Comparison of ENCODE assay signal across 27 mouse cellular contexts in genomic region chr9:119570652-119571051, GRCm38 (mm10). TPM values are rescaled to one million over a fixed set of nuclear protein-coding genes. Genes with fewer than 3 reads are reported as not detected.
DNase-seq lines count a peak whose midpoint lies in the region; ATAC-seq and TF ChIP-seq lines count a peak whose summit lies in the region.
"Had no signal": no experiment of that assay in that cellular context is flagged by ENCODE, and none has a peak within 500 bp of the region (broad histone marks: within the 10 kb centered on the region; RNA-seq: fewer than 3 reads in every experiment).

No protein-coding gene starts in this region.

- peak; percentile 61 to 70 for DNase-seq in cerebellum, postnatal 14 days
- no peak for DNase-seq in cerebellum, adult 11-12 months
- DNase-seq in gastrocnemius, adult 2 months: peak; percentile 58
- DNase-seq in gastrocnemius, postnatal 10 days: no peak
- DNase-seq in heart, postnatal 10 days: peak; percentile 55 to 63
- DNase-seq in heart, postnatal 4 days: no peak
- DNase-seq in midbrain, postnatal 0 days (ENCODE audit: low spot score): peak; percentile 70
- DNase-seq: adrenal gland, postnatal 36 days; cerebellum, adult 9-11 months; kidney, adult 8-10 months; kidney, postnatal 10 days; liver; lung, postnatal 4 days; right cerebral cortex, adult 18-20 months; right cerebral cortex, postnatal 4 days; thymus, postnatal 14 days had no signal

- H3K27ac ChIP-seq in gastrocnemius, adult 2 months: no peak overlapping the region
- H3K27ac ChIP-seq in midbrain, postnatal 0 days (ENCODE audit: low read depth, low read length): no peak overlapping the region
- no peak overlapping the region for H3K27ac ChIP-seq in midbrain, embryonic 16.5 days (ENCODE audit: low read length)
- H3K27ac ChIP-seq: embryonic facial prominence, embryonic 12.5 days; heart, embryonic 13.5 days; hindbrain, embryonic 13.5 days; intestine, embryonic 15.5 days; left cerebral cortex, adult 2 months; limb, embryonic 10.5 days; liver, embryonic 15.5 days; neural tube, embryonic 15.5 days had no signal

- 0 out of 2 replicates have a peak, but pooled peaks have one; percentile 31 for ATAC-seq in midbrain, postnatal 0 days (ENCODE audit: low FRiP score)
- ATAC-seq in midbrain, embryonic 16.5 days: no peak
- ATAC-seq: CD4-positive, CD25-positive, alpha-beta regulatory T cell, adult 4 months; intestine, embryonic 15.5 days had no signal

- H3K27me3 ChIP-seq in midbrain, postnatal 0 days (ENCODE audit: insufficient read depth, low read length): peaks cover 82% of the 10 kb centered on the region
- peaks cover 84% of the 10 kb centered on the region for H3K27me3 ChIP-seq in midbrain, embryonic 16.5 days (ENCODE audit: control insufficient read depth, insufficient read depth, low read depth, low read length)

- H3K4me1 ChIP-seq in midbrain, postnatal 0 days (ENCODE audit: insufficient read depth, low read length): no peaks in the 10 kb centered on the region; the same call in 1 of the 2 replicates
- peaks cover 15% of the 10 kb centered on the region for H3K4me1 ChIP-seq in midbrain, embryonic 16.5 days (ENCODE audit: control insufficient read depth, insufficient read depth, low read length)
- H3K4me1 ChIP-seq: intestine, embryonic 15.5 days; liver, embryonic 15.5 days had no signal

- H3K9ac ChIP-seq in midbrain, postnatal 0 days (replicated peaks; ENCODE audit: low read length, poor library complexity, severe bottlenecking): no peak overlapping the region
- H3K9ac ChIP-seq in midbrain, embryonic 16.5 days (ENCODE audit: low read depth, low read length): no peak overlapping the region
- H3K9ac ChIP-seq: embryonic facial prominence, embryonic 12.5 days; intestine, embryonic 15.5 days; liver, embryonic 15.5 days; neural tube, embryonic 15.5 days had no signal

- 16% methylated on average over 9 of the region's 9 CpGs for WGBS in midbrain, postnatal 0 days
- WGBS in midbrain, embryonic 16.5 days: 9% methylated on average over 9 of the region's 9 CpGs

- no peak overlapping the region for H3K4me2 ChIP-seq in midbrain, postnatal 0 days (ENCODE audit: low read depth, low read length, poor library complexity, severe bottlenecking)
- no peak overlapping the region for H3K4me2 ChIP-seq in midbrain, embryonic 16.5 days (ENCODE audit: low read length)
- H3K4me2 ChIP-seq: intestine, embryonic 15.5 days; liver, embryonic 15.5 days had no signal

- TF ChIP-seq CTCF in gastrocnemius, adult 2 months (IDR thresholded peaks at IDR 0.05): no peak
- TF ChIP-seq CTCF in midbrain, postnatal 0 days (IDR thresholded peaks at IDR 0.05): no peak

- intact Hi-C loops in gastrocnemius, adult 2 months (cut with DNase I): no loop called here
- intact Hi-C loops in heart, postnatal 10 days (cut with DNase I): no loop called here

- H3K36me3 ChIP-seq in midbrain, postnatal 0 days (ENCODE audit: insufficient read depth, low read length): no peaks in the 10 kb centered on the region
- H3K36me3 ChIP-seq in midbrain, embryonic 16.5 days (ENCODE audit: control insufficient read depth, insufficient read depth, low read length): no peaks in the 10 kb centered on the region
- H3K36me3 ChIP-seq: embryonic facial prominence, embryonic 12.5 days; heart, embryonic 13.5 days; hindbrain, embryonic 13.5 days; intestine, embryonic 15.5 days; limb, embryonic 10.5 days; liver, embryonic 15.5 days; neural tube, embryonic 15.5 days had no signal

- H3K4me3 ChIP-seq in gastrocnemius, adult 2 months: no peak overlapping the region
- H3K4me3 ChIP-seq in midbrain, postnatal 0 days (ENCODE audit: low read depth, low read length): no peak overlapping the region
- H3K4me3 ChIP-seq in midbrain, embryonic 16.5 days (ENCODE audit: low read depth, low read length): no peak overlapping the region
- H3K4me3 ChIP-seq: embryonic facial prominence, embryonic 12.5 days; intestine, embryonic 15.5 days; left cerebral cortex, adult 2 months; liver, embryonic 15.5 days; neural tube, embryonic 15.5 days had no signal

- no peaks in the 10 kb centered on the region for H3K9me3 ChIP-seq in midbrain, postnatal 0 days (ENCODE audit: low read length)
- H3K9me3 ChIP-seq in midbrain, embryonic 16.5 days (replicated peaks; ENCODE audit: control insufficient read depth, low read length, poor library complexity, severe bottlenecking): no peaks in the 10 kb centered on the region; the same call in 1 of the 2 replicates
- H3K9me3 ChIP-seq: embryonic facial prominence, embryonic 12.5 days; heart, embryonic 13.5 days; hindbrain, embryonic 13.5 days; intestine, embryonic 15.5 days; limb, embryonic 10.5 days; liver, embryonic 15.5 days; neural tube, embryonic 15.5 days had no signal

RNA-seq across cellular contexts. Expression of gene Scn5a, which starts 8.2 kb away (rescaled TPM):
- under 1 TPM; 0.05 to 0.36 TPM for total RNA-seq in gastrocnemius, adult 2 months (2021)
- total RNA-seq in gastrocnemius, postnatal 10 days (2021): 1 to 10 TPM; 1.3 to 1.6 TPM
- 100 to 1,000 TPM; 124 to 128 TPM for total RNA-seq in heart, postnatal 10 days (2021)
- 100 to 1,000 TPM; 120 to 122 TPM for total RNA-seq in heart, postnatal 4 days (2021)
- total RNA-seq in midbrain, postnatal 0 days (2014; rRNA removed): 1.2 and 1.4 TPM in 2 replicates
- polyA plus RNA-seq in midbrain, postnatal 0 days (2015; fragmentation: Nextera tagmentation; extraction: Ambion mirVana): 0.36 and 0.38 TPM in 2 replicates
- 0.29 and 0.40 TPM in 2 replicates for polyA plus RNA-seq in midbrain, embryonic 16.5 days (2015; fragmentation: Nextera tagmentation; extraction: Ambion mirVana)
- total RNA-seq: megakaryocyte-erythroid progenitor cell, adult 5-6 weeks had no signal
- polyA plus RNA-seq: CD4-positive, CD25-positive, alpha-beta regulatory T cell, adult 4 months had no signal

Comparison
In these comparisons a context has a peak if more than half of its experiments do, and no peak if none do; other contexts are left out.
1. DNase-seq: peak in cerebellum, postnatal 14 days (2 of 2), gastrocnemius, adult 2 months (single experiment), heart, postnatal 10 days (2 of 2) and midbrain, postnatal 0 days (single experiment); none in cerebellum, adult 11-12 months (single experiment), gastrocnemius, postnatal 10 days (single experiment) and heart, postnatal 4 days (single experiment).
2. RNA of gene Scn5a, which starts 8.2 kb away (total RNA-seq): 124 to 128 TPM in heart, postnatal 10 days and 120 to 122 TPM in heart, postnatal 4 days; 1.3 to 1.6 TPM in gastrocnemius, postnatal 10 days, 1.2 to 1.4 TPM in midbrain, postnatal 0 days and 0.05 to 0.36 TPM in gastrocnemius, adult 2 months; every median in the first group is over 10 times any median in the second.